Mouse (Mus musculus) neural tube, embryonic 11.5 days (tissue): ENCODE measurements around the gene Plg. TPM values are rescaled to one million over a fixed set of nuclear protein-coding genes. Genes with fewer than 3 reads are reported as not detected.

Experiments
- ATAC-seq: fragments of 200-750 bp; cut with Nextera tagmentation; 2 replicates; pipeline ENCODE4 v1.8.0; 2017; ENCODE audit warnings: moderate number of reproducible peaks, mild to moderate bottlenecking, moderate TSS enrichment, moderate library complexity; ENCODE audit not compliant: insufficient read depth, low FRiP score, low TSS enrichment
- DNase-seq: peaks from one replicate; pipeline ENCODE4 v3.0.0-alpha.2; 2015; ENCODE audit warnings: low spot score
- H3K27ac ChIP-seq: fragments of 300-500 bp; sonication (generic); 2 replicates; pipeline ENCODE4 v1.5.1; 2014; ENCODE audit warnings: low read depth, mild to moderate bottlenecking, low read length
- H3K27me3 ChIP-seq: fragments of 300-500 bp; sonication (generic); 2 replicates; pipeline ENCODE4 v1.6.1; 2014; ENCODE audit warnings: mild to moderate bottlenecking, low read length, mixed read lengths; ENCODE audit not compliant: control insufficient read depth, insufficient read depth
- H3K36me3 ChIP-seq: fragments of 300-500 bp; sonication (generic); 2 replicates; pipeline ENCODE4 v1.6.1; 2014; ENCODE audit warnings: mild to moderate bottlenecking, low read length, moderate library complexity, mixed read lengths; ENCODE audit not compliant: control insufficient read depth, insufficient read depth
- H3K4me1 ChIP-seq: fragments of 300-500 bp; sonication (generic); 2 replicates; pipeline ENCODE4 v1.6.1; 2014; ENCODE audit warnings: low read length, mixed read lengths; ENCODE audit not compliant: control insufficient read depth, insufficient read depth
- H3K4me2 ChIP-seq: fragments of 300-500 bp; sonication (generic); 2 replicates; pipeline ENCODE4 v1.6.1; 2014; ENCODE audit warnings: low read depth, mild to moderate bottlenecking, moderate library complexity
- H3K4me3 ChIP-seq: fragments of 300-500 bp; sonication (generic); 2 replicates; pipeline ENCODE4 v1.5.1; 2014; ENCODE audit warnings: low read depth, low read length
- H3K9ac ChIP-seq: fragments of 300-500 bp; sonication (generic); 2 replicates; pipeline ENCODE4 v1.6.1; 2014; ENCODE audit warnings: mild to moderate bottlenecking, low read length
- H3K9me3 ChIP-seq: fragments of 300-500 bp; sonication (generic); 2 replicates; pipeline ENCODE4 v1.6.1; 2016; ENCODE audit warnings: low read length; ENCODE audit not compliant: control insufficient read depth
- WGBS: fragments of 180-500 bp; shearing (Covaris S2); extraction: QIAGEN DNeasy Blood & Tissue Kit; methylation state at CpG from one replicate; pipeline ENCODE4 v1.1.7; 2014; 5-methylcytosine and 5-hydroxymethylcytosine counted together
- polyA plus RNA-seq: library from polyadenylated mRNA; unstranded; fragments of >200 nt; fragmentation: Nextera tagmentation; extraction: Ambion mirVana; gene quantifications from 2 replicates; pipeline ENCODE4 v1.2.1, GENCODE M21; 2014

Plg gene
- polyA plus RNA-seq, 1 experiment from 2014 or later, result not detected

- H3K9me3 ChIP-seq, result no peaks in the 10 kb centered on the region
- ATAC-seq (no peak), DNase-seq (no peak)
- 83% methylated on average over 1 of the region's 1 CpGs for WGBS
- no peaks in the 10 kb centered on the region for H3K36me3 ChIP-seq
- H3K27me3 ChIP-seq, result no peaks in the 10 kb centered on the region
- H3K4me1 ChIP-seq, result no peaks in the 10 kb centered on the region
- no peak overlapping the region for H3K9ac ChIP-seq
- H3K4me2 ChIP-seq, result no peak overlapping the region
- H3K4me3 ChIP-seq, result no peak overlapping the region
- H3K27ac ChIP-seq, result no peak overlapping the region
Measured at GRCm38 (mm10) chr17:12422143-12422542, 43.7 kb downstream of the Plg start.

GRCm38 (mm10) chr17:12427156-12427555 lies 48.7 kb downstream of the Plg start:
- no peak overlapping the region for H3K27ac ChIP-seq
- no peaks in the 10 kb centered on the region for H3K4me1 ChIP-seq
- no peak for ATAC-seq
- H3K4me3 ChIP-seq, result no peak overlapping the region
- 63% methylated on average over 3 of the region's 3 CpGs for WGBS
- no peak overlapping the region for H3K9ac ChIP-seq
- no peak overlapping the region for H3K4me2 ChIP-seq
- no peak for DNase-seq
- no peaks in the 10 kb centered on the region for H3K9me3 ChIP-seq
- no peaks in the 10 kb centered on the region for H3K36me3 ChIP-seq
- H3K27me3 ChIP-seq, result no peaks in the 10 kb centered on the region

- Histone ChIP-seq H3K9ac (no peak overlapping the region), H3K9me3 (no peaks in the 10 kb centered on the region), H3K4me1 (no peaks in the 10 kb centered on the region), H3K27me3 (no peaks in the 10 kb centered on the region), H3K4me2 (no peak overlapping the region), H3K4me3 (no peak overlapping the region), H3K27ac (no peak overlapping the region), H3K36me3 (no peaks in the 10 kb centered on the region)
- DNase-seq (peak; percentile 58), ATAC-seq (peak; percentile 63; the same call in 1 of the 2 replicates)
Measured at GRCm38 (mm10) chr17:12428369-12428768, 50.0 kb downstream of the Plg start.

DNA sequence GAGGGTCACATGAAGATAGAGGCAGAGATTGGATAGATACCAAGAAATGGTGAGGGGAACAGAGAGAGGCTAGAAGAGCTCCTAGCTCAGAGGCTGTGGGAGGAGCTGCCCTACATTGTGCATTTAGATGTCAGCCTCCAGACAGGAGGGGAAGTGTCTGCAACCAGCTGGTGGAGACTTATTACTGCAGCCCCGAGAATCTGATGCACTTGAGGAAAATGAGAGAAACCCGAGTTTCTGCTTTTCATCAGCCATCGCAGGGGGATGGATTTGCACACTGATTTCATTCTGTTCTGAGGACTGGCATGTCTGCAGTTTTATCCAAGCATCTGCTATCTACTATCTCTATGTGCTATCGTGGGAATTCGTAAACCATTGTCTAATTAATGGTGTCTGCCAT lies 53.3 kb downstream of the Plg start:
- DNase-seq (no peak), ATAC-seq (no peak)
- WGBS, result 70% methylated on average over 5 of the region's 5 CpGs
- Histone ChIP-seq H3K4me3 (no peak overlapping the region), H3K4me1 (no peaks in the 10 kb centered on the region), H3K27ac (no peak overlapping the region), H3K36me3 (no peaks in the 10 kb centered on the region), H3K9ac (no peak overlapping the region), H3K9me3 (no peaks in the 10 kb centered on the region), H3K27me3 (no peaks in the 10 kb centered on the region), H3K4me2 (no peak overlapping the region)

DNA sequence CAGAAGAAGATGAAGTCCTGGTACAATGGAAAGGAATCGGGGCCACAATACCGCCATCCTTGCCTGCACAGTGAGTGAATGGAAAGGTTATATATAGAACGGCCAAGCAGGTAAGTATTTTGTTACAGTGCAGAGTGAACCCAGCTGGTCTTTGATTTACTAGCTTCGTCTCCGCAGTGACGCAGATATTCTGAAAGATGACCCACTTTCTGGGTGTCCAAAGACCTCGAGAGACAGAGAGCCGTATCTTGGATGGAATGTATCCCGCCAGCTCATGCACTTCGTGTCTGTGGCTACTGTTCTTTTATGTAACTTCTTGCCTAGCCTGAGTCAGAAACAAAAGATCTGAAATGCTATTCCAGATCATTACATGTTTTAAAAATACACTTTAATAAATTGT lies 59.4 kb downstream of the Plg start:
- WGBS, result 89% methylated on average over 10 of the region's 10 CpGs
- H3K4me1 ChIP-seq, result no peaks in the 10 kb centered on the region

GRCm38 (mm10) chr17:12444561-12444960 lies 66.2 kb downstream of the Plg start:
- Histone ChIP-seq H3K9me3 (no peaks in the 10 kb centered on the region), H3K27ac (no peak overlapping the region), H3K9ac (no peak overlapping the region), H3K36me3 (no peaks in the 10 kb centered on the region), H3K4me2 (no peak overlapping the region), H3K27me3 (no peaks in the 10 kb centered on the region), H3K4me3 (no peak overlapping the region), H3K4me1 (no peaks in the 10 kb centered on the region)
- ATAC-seq (no peak), DNase-seq (no peak)
- 86% methylated on average over 2 of the region's 2 CpGs for WGBS

More for the DNA sequence above, 59.4 kb downstream of the Plg start:
- ATAC-seq (no peak), DNase-seq (no peak)
- no peak overlapping the region for H3K27ac ChIP-seq
- H3K9ac ChIP-seq, result no peak overlapping the region
- no peak overlapping the region for H3K4me2 ChIP-seq
- no peaks in the 10 kb centered on the region for H3K9me3 ChIP-seq
- no peaks in the 10 kb centered on the region for H3K36me3 ChIP-seq
- H3K27me3 ChIP-seq, result no peaks in the 10 kb centered on the region
- H3K4me3 ChIP-seq, result no peak overlapping the region

DNA sequence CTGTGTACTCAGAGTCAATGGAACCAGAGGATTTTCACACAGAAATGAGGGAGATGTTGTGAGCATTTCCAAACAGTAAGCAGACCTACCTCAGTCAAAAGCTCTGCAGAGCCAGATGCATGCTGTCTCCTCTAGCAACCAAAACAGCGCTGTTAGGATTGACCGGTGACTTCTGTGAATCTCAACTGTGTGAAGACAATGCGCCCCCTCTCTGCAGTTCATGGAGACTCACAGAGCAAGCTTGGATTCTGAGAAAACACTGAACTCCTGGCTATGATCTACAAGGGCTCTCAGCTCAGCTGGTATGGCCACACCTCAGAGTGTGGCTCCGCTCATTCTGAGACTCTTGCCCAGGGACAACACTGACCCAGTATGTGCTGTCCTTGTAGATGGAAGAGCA lies 72.8 kb downstream of the Plg start:
- Histone ChIP-seq H3K4me2 (no peak overlapping the region), H3K9me3 (no peaks in the 10 kb centered on the region), H3K36me3 (no peaks in the 10 kb centered on the region), H3K9ac (no peak overlapping the region), H3K4me1 (no peaks in the 10 kb centered on the region), H3K27me3 (no peaks in the 10 kb centered on the region), H3K4me3 (no peak overlapping the region), H3K27ac (no peak overlapping the region)
- DNase-seq, result no peak
- 63% methylated on average over 4 of the region's 4 CpGs for WGBS
- no peak for ATAC-seq

DNA sequence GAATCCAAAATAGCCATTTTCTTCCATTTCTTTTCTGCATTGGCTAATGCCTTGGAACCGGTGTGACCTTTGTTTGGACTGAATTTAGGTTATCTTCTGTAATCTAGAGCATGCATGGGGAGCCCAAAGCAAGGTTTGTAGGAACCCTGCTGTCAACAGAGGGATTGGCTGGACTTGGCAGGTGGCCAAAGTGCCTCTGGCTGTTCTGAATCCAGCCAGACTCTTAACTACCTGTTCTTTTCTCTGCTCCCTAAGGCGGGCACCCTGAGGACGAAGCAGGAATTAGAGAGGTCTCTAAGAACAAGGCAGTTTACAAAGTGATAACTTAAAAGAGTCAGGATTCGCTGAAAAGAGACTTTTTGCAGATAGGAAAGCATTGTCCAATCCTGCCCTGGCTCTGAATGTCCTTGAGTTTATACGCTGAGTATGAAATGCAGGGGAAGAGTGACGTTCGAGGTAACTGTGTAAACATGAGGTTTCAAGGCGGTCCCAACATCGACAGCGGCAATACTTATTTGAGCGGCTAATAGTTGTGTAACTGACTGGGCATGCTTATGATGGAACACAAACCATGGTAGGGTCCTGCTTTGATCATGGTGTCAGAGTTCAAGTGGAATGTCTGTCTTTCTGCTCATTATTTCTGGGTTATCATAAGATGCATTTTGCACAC lies 74.6 kb downstream of the Plg start:
- Histone ChIP-seq H3K27ac (no peak overlapping the region), H3K36me3 (no peaks in the 10 kb centered on the region), H3K27me3 (no peaks in the 10 kb centered on the region), H3K4me2 (no peak overlapping the region), H3K4me3 (no peak overlapping the region), H3K4me1 (no peaks in the 10 kb centered on the region), H3K9ac (no peak overlapping the region), H3K9me3 (no peaks in the 10 kb centered on the region)
- DNase-seq (no peak), ATAC-seq (no peak)
- 85% methylated on average over 11 of the region's 11 CpGs for WGBS

- Histone ChIP-seq H3K27me3 (no peaks in the 10 kb centered on the region), H3K36me3 (no peaks in the 10 kb centered on the region), H3K4me1 (no peaks in the 10 kb centered on the region), H3K9me3 (no peaks in the 10 kb centered on the region), H3K27ac (no peak overlapping the region), H3K4me3 (no peak overlapping the region), H3K4me2 (no peak overlapping the region), H3K9ac (no peak overlapping the region)
- DNase-seq (no peak), ATAC-seq (no peak)
- WGBS, result 85% methylated on average over 6 of the region's 6 CpGs
Measured at GRCm38 (mm10) chr17:12453691-12454090, 75.3 kb downstream of the Plg start.
